Mouse (Mus musculus) lung, postnatal 25 days (tissue): Measurements from ENCODE around the gene Por.

Source experiments
- DNase-seq: peaks from one replicate; pipeline ENCODE4 v3.0.0; 2022; ENCODE audit warnings: low spot score

Gene Por

GRCm38 (mm10) chr5:135669741-135670275 is at the start of gene Por:
Por (plus strand) TSS chr5:135670033.
- peak; percentile 64 for DNase-seq

GRCm38 (mm10) chr5:135620526-135620925 is 49.3 kb upstream of the Por start:
- no peak for DNase-seq

GRCm38 (mm10) chr5:135621725-135622124 is 48.1 kb upstream of the Por start:
- DNase-seq = no peak

DNA sequence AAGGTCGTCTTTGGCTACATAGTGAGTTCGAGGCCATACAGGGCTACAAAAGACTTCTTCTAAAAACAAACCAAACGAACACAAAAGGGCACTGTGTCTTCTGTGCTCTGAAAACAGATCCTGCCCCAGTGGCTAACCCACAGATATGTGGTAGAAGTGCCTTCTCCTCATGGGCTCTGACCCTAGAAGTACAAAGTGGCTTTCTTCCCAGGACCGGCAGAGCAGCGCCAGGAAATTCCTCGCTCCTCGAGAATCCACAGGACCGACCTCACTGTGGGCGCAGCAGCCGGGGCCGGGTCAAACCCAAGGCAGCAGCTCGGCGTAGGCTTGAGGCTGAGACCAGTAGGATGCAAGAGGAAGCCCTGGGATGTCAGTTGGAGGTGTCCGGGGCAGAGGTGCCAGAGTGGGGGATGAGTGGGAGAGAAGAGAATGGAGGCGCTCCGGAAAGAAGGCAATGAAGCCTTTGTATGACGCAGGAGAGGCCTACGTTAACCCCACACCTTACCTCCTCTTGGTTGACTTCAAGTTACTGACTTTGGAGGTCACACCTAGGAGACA is 46.7 kb upstream of the Por start:
- DNase-seq = no peak

GRCm38 (mm10) chr5:135628916-135629315 is 40.9 kb upstream of the Por start:
- DNase-seq = no peak

GRCm38 (mm10) chr5:135629401-135629800 is 40.4 kb upstream of the Por start:
- DNase-seq = no peak

DNA sequence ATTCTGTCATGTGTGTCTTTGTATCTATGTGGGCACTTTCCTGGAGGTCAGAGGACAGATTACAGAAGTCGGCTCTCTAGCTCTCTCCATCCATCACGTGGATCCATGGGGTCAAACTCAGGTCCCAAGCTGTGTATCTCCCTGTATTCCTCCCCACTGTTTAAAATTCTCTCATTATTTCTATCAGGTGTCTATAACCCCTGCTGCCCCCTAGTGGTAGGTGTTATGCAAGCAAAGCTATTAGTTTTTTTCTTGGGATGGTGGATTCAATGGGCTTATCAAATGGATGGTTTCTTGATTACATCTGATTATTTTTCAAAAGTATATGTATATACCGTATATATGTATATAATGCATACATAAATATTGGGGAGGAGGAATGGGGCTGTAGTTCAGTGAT is 39.2 kb upstream of the Por start:
- DNase-seq = peak; percentile 69

DNA sequence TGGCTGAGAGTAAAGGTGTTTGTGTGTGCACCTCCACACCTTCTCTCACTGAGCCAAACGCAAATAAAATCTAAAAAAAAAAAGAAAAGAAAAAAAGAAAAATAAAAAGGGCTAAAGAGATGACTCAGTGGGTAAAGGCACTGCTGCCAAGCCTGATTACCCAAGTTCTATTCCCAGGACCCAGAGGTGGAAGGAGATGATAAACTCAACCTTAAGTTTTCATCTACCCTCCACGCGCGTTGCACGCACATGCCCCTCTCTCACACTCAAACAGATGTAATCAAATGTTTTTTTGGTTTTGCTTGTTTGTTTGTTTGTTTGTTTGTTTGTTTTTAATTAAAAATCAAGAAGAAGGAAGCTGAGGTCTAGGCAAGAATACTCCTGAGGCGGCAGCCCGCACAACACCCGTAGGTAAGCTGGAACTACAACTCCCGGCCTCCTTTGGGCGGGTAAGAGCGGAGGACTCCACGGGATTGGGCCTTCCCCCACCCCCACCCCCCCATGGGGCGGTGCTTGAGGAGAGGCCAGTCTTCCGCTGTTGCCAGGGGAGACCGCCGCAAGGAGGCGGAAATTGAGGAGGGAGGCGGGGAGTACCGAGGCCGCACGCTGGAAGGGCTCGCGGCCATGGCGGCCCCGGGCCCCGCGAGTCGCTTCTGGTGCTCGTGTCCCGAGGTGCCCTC is 37.6 kb upstream of the Por start, which contains the start of gene Rhbdd2:
Rhbdd2 (plus strand) TSS at position 502 of the 680 bp plus-strand sequence.
- DNase-seq = peak; percentile 98

GRCm38 (mm10) chr5:135632797-135633144 is 37.1 kb upstream of the Por start:
- DNase-seq = no peak

GRCm38 (mm10) chr5:135639760-135640458 is 29.9 kb upstream of the Por start:
- no peak for DNase-seq

- no peak for DNase-seq
Observed at GRCm38 (mm10) chr5:135640459-135640789, 29.4 kb upstream of the Por start.

DNA sequence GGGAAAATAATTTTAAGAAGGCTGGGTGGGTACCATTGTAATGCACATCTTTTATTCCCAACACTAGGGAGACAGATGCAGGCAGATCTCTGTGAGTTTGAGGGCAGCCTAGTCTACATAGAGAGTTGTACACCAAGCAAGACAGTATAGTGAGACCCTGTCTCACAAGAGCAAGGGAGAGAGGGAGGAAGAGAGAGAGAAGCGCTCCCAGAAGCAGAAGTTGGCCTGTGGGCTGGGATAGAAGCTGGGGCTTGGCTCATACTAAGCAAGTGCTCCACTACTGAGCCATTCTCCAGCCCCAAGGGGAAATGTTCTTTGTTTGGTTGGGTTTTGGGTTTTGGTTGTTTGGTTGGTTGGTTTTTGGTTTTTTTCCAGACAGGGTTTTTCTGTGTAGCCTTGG is 28.8 kb upstream of the Por start:
- DNase-seq = no peak

DNA sequence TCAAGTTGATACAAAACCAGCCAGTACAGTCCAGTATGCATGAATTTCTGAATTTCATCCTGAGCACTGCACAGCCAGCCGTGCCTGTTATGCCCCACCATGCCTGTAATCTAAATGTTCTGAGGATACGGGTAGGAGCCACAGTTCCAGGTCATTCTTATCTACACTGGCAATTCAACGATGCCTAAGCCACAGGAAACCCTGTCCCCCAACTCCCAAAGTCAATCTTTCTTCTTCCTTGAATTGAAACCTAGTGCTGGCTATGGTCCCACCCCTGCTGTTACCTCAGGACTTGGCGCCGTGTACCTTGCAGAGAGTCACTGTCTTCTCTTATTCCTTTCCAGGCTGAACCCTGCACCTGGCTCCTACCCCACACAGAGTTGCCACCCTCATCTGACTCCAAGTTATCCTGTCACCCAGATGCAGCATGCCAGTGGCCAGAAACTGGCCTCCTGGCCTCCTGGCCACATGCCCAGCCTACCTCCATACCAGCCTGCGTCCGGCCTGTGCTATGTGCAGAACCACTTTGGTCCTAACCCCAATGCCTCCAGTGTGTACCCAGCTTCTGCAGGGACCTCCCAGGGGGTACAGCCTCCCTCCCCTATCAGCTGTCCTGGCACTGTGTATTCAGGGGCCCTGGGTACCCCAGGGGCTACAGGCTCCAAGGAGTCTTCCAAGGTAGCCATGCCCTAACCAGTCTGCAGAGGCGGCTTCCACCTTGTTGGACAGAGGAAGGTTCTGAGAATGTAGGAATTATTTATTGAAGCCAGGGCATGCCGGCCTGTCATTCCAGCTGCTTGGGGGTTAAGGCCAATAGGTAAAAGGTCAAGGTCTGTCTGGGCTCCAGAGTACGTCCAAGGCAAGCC is 26.9 kb upstream of the Por start:
- DNase-seq = no peak

GRCm38 (mm10) chr5:135643552-135643842 is 26.3 kb upstream of the Por start:
- DNase-seq = no peak

DNA sequence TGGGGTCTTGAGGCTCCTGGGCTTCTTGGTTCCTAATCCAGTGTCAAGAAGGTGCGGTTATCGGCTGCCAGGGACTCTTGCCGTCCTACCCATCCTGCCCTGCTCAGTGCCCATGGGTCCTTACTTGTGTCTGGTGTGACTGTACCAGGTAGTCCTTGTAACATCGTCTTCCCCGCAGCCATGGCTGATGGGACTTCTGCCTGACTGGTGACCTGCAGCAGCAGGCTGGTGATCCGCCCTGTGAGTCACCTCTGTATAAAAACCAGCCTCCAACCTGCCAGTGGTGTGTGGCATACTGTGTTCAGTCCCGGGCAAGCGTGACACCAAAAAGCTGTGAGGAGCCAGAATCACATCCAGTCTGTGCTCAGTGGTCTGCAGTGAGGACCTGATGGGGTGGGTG is 26.0 kb upstream of the Por start:
- DNase-seq = no peak

- DNase-seq = no peak
Observed at GRCm38 (mm10) chr5:135645330-135645729, 24.5 kb upstream of the Por start.

DNA sequence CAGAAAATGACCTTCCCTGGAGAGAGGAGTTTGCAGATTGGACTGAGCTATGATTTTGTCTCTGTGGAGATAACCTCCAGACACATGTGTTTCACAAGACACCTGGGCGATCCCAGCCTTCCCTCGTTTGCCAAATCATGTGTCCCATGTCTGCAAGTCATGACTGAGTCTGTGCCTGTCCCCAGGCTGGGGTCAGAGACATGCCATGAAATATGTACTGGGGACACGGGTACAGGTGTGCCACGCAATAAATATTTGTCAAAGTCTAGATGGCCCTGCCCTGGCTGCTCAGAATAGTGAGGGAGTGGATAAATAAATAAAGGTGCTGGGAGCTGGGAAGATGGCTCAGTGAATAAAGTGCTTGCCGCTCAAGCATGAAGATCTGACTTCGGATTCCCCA is 23.8 kb upstream of the Por start:
- DNase-seq = no peak

DNA sequence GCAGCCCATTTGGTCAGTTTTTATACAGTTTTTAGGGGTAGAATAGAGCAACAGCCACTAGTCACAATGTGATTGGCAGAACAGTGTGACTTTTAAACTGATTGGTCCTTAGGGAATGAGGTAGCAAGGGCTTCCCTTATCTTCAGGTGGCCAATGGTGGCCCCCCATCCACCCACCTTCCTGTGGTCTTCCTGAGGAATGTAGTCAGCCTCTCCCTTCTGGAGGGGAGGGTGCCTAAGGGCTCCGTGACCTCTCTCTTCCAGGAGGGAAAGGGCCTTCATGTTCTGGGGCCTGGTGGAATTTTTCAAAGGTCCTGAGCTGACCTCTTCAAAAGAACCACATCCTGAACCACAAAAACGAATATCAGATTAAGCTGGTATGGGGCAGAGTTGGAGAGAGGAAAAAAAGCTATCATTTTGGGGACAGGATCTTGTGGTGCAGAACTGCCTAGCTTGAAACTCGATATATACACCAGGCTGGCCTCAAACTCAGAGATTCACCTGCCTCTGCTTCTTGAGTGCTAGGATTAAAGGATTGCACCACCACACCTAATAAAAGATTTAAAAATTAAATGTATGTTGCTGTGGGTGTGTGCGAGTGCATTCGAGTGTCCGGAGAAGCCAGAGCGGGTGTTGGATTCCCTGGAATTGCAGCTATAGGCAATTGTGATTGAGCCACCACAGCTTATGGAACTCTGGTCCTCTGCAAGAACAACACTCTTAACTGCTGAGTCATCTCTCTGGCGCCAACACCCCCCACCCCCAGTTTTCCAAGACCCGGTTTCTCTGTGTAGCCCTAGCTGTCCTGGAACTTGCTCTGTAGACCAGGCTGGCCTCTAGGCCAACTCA is 21.1 kb upstream of the Por start:
- DNase-seq = no peak

- DNase-seq = peak; percentile 54
Observed at GRCm38 (mm10) chr5:135649309-135649633, 20.6 kb upstream of the Por start.

DNA sequence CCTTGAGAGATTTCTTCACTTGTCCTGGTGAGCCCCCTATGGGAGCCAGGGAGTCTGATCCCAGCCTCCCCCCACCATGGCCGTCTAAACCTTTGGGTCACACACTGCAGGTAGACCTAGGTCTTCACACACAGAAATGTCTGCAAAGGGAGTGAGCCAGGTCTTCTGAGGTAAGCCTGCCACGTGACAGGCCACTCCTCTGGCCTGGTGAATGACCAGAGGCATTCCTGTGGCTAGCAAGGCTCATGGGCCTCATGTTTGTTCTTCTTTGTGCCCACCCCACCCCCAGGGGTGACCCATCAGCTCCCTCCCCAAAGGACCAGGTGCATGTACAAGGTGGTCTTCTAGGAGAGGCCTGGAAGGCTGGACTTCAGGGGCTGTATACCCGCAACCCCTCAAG is 18.3 kb upstream of the Por start:
- DNase-seq = peak; percentile 65

- DNase-seq = peak; percentile 62
Observed at GRCm38 (mm10) chr5:135653209-135653608, 16.6 kb upstream of the Por start.

- no peak for DNase-seq
Observed at GRCm38 (mm10) chr5:135656046-135656445, 13.8 kb upstream of the Por start.
